Mouse (Mus musculus) stomach, embryonic 14.5 days (tissue): ENCODE measurements around the gene Rptn. TPM values are rescaled to one million over a fixed set of nuclear protein-coding genes. Genes with fewer than 3 reads are reported as not detected.
"Not testable (repeated sequence)": the region's sequence is repeated elsewhere in the genome, so short reads cannot be mapped to it uniquely, and the experiment has no call there.

Source experiments
- ATAC-seq: fragments of 200-750 bp; cut with Nextera tagmentation; 2 replicates; pipeline ENCODE4 v1.8.0; 2017; ENCODE audit warnings: low read depth, moderate TSS enrichment; ENCODE audit not compliant: insufficient number of reproducible peaks, insufficient read depth, low FRiP score
- H3K27ac ChIP-seq: fragments of 300-500 bp; sonication (generic); 2 replicates; pipeline ENCODE4 v1.5.1; 2014; ENCODE audit warnings: mild to moderate bottlenecking, low read length, moderate library complexity, mixed read lengths
- H3K27me3 ChIP-seq: fragments of 300-500 bp; sonication (generic); 2 replicates; pipeline ENCODE4 v1.6.1; 2014; ENCODE audit warnings: low read length, control low read depth, mixed read lengths; ENCODE audit not compliant: control insufficient read depth, insufficient read depth
- H3K36me3 ChIP-seq: fragments of 300-500 bp; sonication (generic); 2 replicates; pipeline ENCODE4 v1.6.1; 2014; ENCODE audit warnings: mild to moderate bottlenecking, control low read depth, low read length, moderate library complexity, mixed read lengths; ENCODE audit not compliant: control insufficient read depth, insufficient read depth
- H3K4me1 ChIP-seq: fragments of 300-500 bp; sonication (generic); 2 replicates; pipeline ENCODE4 v1.6.1; 2014; ENCODE audit warnings: low read length, control low read depth, mixed read lengths; ENCODE audit not compliant: control insufficient read depth, insufficient read depth
- H3K4me2 ChIP-seq: fragments of 300-500 bp; sonication (generic); replicated peaks from 2 replicates; pipeline ENCODE4 v1.6.1; 2014; ENCODE audit warnings: low read depth, low read length, control low read depth
- H3K4me3 ChIP-seq: fragments of 300-500 bp; sonication (generic); 2 replicates; pipeline ENCODE4 v1.5.1; 2014; ENCODE audit warnings: low read depth, low read length, control low read depth
- H3K9ac ChIP-seq: fragments of 300-500 bp; sonication (generic); replicated peaks from 2 replicates; pipeline ENCODE4 v1.6.1; 2014; ENCODE audit warnings: low read depth, mild to moderate bottlenecking, control low read depth, low read length, moderate library complexity, mixed read lengths
- H3K9me3 ChIP-seq: fragments of 300-500 bp; sonication (generic); 2 replicates; pipeline ENCODE4 v1.6.1; 2016; ENCODE audit warnings: low read depth, low read length, control low read depth; ENCODE audit not compliant: control insufficient read depth
- WGBS: fragments of 180-500 bp; shearing (Covaris S2); extraction: QIAGEN DNeasy Blood & Tissue Kit; methylation state at CpG from one replicate; pipeline ENCODE4 v1.1.7; 2014; 5-methylcytosine and 5-hydroxymethylcytosine counted together
- microRNA-seq: library from miRNA; unstranded; fragments of <30 nt; microRNA quantifications from one replicate; pipeline ENCODE4, GENCODE M21; 2016
- polyA plus RNA-seq: library from polyadenylated mRNA; unstranded; fragments of >200 nt; fragmentation: Nextera tagmentation; extraction: Ambion mirVana; gene quantifications from 2 replicates; pipeline ENCODE4 v1.2.1, GENCODE M21; 2014

Gene Rptn
- polyA plus RNA-seq, 1 experiment from 2014 or later = not detected

DNA sequence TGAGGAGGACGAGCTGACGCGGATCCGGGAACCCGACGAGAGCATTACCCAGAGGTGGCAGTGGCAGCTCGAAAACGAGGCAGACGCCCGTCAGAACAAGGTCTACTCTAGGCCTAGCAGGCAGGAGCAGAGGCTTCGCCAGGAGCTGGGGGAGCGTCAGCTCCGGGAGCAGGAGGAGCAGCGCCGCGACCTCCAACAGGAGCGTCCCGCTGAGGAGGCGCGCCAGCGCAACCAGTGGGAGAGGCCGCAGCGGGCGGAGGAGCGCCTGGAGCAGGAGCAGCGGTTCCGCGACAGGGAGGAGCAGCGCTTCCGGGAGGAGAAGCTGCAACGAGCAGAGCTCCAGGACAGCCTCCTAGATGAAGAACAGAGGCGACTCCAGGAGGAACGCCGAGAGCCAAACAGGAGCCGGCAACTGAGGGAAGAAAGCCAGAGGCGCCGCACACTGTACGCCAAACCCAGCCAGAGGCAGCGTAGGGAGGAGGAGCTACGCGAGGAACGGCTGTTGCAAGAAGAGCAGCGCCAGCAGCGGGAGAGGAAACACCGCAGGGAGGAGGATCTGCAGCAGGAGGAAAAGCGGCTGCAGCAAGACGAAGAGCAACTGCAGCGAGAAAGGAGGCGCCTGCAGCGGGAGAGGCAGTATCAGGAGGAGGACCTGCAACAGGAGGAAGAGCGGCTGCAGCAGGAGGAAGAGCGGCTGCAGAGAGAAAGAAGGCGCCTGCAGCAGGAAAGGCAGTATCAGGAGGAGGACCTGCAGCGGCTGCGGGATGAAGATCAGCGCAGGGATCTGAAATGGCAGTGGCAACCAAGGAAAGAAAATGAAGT lies 51.1 kb downstream of the Rptn start:
- ATAC-seq = peak; percentile 79; the same call in 1 of the 2 replicates
- no peaks in the 10 kb centered on the region for H3K36me3 ChIP-seq
- peak overlapping the region; percentile 15; the same call in 1 of the 2 replicates for H3K9ac ChIP-seq
- 0 out of 2 replicates have a peak, but pooled peaks cover 6% of the 10 kb centered on the region for H3K27me3 ChIP-seq
- peak overlapping the region; percentile 33; the same call in 1 of the 2 replicates for H3K27ac ChIP-seq
- peak overlapping the region; percentile 51 for H3K4me3 ChIP-seq
- no peaks in the 10 kb centered on the region for H3K9me3 ChIP-seq
- peak overlapping the region; percentile 78 for H3K4me2 ChIP-seq
- WGBS = under 1% methylated on average over 56 of the region's 56 CpGs
- H3K4me1 ChIP-seq = 0 out of 2 replicates have a peak, but pooled peaks cover 2% of the 10 kb centered on the region

DNA sequence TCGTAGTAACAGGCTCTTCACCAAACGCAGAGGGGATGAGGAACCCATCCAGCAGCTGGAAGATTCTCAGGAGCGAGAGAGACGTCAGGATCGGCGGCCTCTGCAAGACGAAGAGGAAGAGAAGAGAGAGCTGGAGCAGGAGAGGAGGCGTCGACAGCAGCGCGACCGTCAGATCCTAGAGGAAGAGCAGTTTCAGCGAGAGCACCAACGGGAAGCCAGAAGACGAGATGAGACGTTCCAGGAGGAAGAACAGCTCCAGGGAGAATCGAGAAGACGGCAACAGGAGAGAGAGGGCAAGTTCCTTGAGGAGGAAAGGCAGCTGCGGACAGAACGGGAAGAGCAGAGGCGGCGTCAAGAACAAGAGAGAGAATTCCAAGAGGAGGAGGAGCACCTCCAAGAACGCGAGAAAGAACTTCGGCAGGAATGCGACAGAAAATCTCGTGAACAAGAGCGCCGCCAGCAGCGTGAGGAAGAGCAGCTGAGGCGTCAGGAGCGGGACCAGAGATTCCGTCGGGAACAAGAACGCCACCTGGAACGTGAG lies 51.7 kb downstream of the Rptn start:
- under 1% methylated on average over 36 of the region's 36 CpGs for WGBS
- H3K36me3 ChIP-seq = no peaks in the 10 kb centered on the region
- H3K4me3 ChIP-seq = peak overlapping the region; percentile 51
- H3K27me3 ChIP-seq = 0 out of 2 replicates have a peak, but pooled peaks cover 6% of the 10 kb centered on the region
- peak overlapping the region; percentile 78 for H3K4me2 ChIP-seq
- 0 out of 2 replicates have a peak, but pooled peaks cover 2% of the 10 kb centered on the region for H3K4me1 ChIP-seq
- no peak overlapping the region for H3K27ac ChIP-seq
- H3K9ac ChIP-seq = no peak overlapping the region
- H3K9me3 ChIP-seq = no peaks in the 10 kb centered on the region
- ATAC-seq = no peak

DNA sequence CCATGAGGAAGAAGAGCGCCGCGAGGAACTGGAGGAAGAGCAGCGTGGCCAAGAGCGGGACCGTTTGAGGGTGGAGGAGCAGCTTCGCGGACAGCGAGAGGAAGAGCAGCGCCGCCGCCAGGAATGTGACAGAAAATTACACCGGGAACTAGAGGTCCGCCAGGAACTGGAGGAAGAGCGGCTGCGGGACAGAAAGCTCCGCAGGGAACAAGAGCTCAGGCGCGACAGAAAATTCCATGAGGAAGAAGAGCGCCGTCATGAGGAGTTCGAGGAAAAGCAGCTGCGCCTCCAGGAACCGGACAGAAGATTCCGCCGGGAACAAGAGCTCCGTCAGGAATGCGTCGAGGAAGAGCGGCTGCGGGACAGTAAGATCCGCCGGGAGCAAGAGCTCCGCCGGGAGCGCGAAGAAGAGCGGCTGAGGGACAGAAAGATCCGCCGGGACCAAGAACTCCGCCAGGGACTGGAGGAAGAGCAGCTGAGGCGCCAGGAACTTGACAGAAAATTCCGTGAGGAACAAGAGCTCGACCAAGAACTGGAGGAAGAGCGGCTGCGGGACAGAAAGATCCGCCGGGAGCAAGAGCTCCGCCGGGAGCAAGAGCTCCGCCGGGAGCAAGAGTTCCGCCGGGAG lies 52.7 kb downstream of the Rptn start:
- no peak for ATAC-seq
- peak overlapping the region; percentile 78 for H3K4me2 ChIP-seq
- H3K27me3 ChIP-seq = 0 out of 2 replicates have a peak, but pooled peaks cover 6% of the 10 kb centered on the region
- no peaks in the 10 kb centered on the region for H3K36me3 ChIP-seq
- H3K27ac ChIP-seq = no peak overlapping the region
- 0 out of 2 replicates have a peak, but pooled peaks cover 2% of the 10 kb centered on the region for H3K4me1 ChIP-seq
- H3K9me3 ChIP-seq = no peaks in the 10 kb centered on the region
- WGBS = under 1% methylated on average over 54 of the region's 54 CpGs
- no peak overlapping the region for H3K9ac ChIP-seq
- H3K4me3 ChIP-seq = peak overlapping the region; percentile 51

DNA sequence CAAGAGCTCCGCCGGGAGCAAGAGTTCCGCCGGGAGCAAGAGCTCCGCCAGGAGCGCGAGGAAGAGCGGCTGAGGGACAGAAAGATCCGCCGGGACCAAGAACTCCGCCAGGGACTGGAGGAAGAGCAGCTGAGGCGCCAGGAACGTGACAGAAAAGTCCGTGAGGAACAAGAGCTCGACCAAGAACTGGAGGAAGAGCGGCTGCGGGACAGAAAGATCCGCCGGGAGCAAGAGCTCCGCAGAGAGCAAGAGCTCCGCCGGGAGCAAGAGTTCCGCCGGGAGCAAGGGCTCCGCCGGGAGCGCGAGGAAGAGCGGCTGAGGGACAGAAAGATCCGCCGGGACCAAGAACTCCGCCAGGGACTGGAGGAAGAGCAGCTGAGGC lies 53.2 kb downstream of the Rptn start:
- H3K4me2 ChIP-seq = peak overlapping the region; percentile 78
- under 1% methylated on average over 32 of the region's 32 CpGs for WGBS
- not testable (repeated sequence) for H3K36me3 ChIP-seq, H3K9me3 ChIP-seq, H3K27ac ChIP-seq, ATAC-seq, H3K27me3 ChIP-seq, H3K4me1 ChIP-seq
- peak overlapping the region; percentile 28; the same call in 1 of the 2 replicates for H3K9ac ChIP-seq
- H3K4me3 ChIP-seq = peak overlapping the region; percentile 51

DNA sequence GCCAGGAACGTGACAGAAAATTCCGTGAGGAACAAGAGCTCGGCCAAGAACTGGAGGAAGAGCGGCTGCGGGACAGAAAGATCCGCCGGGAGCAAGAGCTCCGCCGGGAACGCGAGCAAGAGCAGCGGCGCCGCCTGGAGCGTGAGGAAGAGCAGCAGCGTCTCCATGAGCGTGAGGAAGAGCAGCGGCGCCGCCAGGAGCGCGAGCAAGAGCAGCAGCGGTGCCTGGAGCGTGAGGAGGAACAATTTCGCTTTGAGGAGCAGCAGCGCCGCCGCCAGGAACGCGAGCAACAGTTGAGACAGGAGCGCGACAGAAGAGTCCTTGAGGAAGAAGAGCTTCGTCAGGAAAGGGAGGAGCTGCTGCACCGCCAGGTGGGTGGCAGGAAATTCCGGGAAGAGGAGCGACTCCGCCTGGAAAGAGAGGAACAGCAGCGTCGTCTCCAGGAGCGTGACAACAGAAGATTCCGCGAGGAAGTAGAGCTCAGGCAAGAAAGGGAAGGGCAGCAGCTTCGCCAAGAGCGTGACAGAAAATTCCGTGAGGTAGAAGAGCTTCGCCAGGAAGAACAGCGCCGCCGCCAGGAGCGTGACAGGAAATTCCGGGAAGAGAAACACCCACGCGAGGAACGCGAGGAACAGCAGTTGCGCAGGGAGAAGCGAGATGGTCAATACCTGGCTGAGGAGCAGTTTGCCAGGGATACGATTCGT lies 53.8 kb downstream of the Rptn start:
- Histone ChIP-seq H3K4me1 (0 out of 2 replicates have a peak, but pooled peaks cover 2% of the 10 kb centered on the region), H3K27ac (no peak overlapping the region; the same call in 1 of the 2 replicates), H3K9ac (peak overlapping the region; percentile 28; the same call in 1 of the 2 replicates), H3K4me3 (peak overlapping the region; percentile 51), H3K36me3 (no peaks in the 10 kb centered on the region), H3K9me3 (no peaks in the 10 kb centered on the region), H3K4me2 (peak overlapping the region; percentile 78), H3K27me3 (0 out of 2 replicates have a peak, but pooled peaks cover 6% of the 10 kb centered on the region)
- ATAC-seq = peak; percentile 76
- WGBS = under 1% methylated on average over 59 of the region's 59 CpGs

Small RNA genes lying within 50 kb of the gene (microRNA-seq; reads per million reads assigned to microRNA genes)
- not detected for gene Gm22752
- gene Gm44353 = not detected

Other genes starting within 250 kb of the Rptn start
- gene Crnn, start 248.9 kb upstream of the Rptn start, polyA plus RNA-seq = not detected in 2 replicates
- 0.03 TPM in 1 of 2 replicates, not detected in the other for gene Flg2, start 196.4 kb upstream of the Rptn start, polyA plus RNA-seq
- gene Flg, start 120.2 kb upstream of the Rptn start, polyA plus RNA-seq = 0.49 TPM in 1 of 2 replicates, not detected in the other
- not detected in 2 replicates for gene Hrnr, start 74.0 kb upstream of the Rptn start, polyA plus RNA-seq
- gene Tchh, start 48.6 kb downstream of the Rptn start, polyA plus RNA-seq = 1.3 and 1.5 TPM in 2 replicates
- not detected in 2 replicates for gene Tchhl1, start 75.1 kb downstream of the Rptn start, polyA plus RNA-seq
- 1,750 and 1,785 TPM in 2 replicates for gene S100a11, start 126.8 kb downstream of the Rptn start, polyA plus RNA-seq
- 430 TPM in 2 replicates for gene S100a10, start 161.4 kb downstream of the Rptn start, polyA plus RNA-seq